Mouse (Mus musculus) forebrain, embryonic 15.5 days (tissue): ENCODE measurements around the gene Ptpn13. TPM values are rescaled to one million over a fixed set of nuclear protein-coding genes. Genes with fewer than 3 reads are reported as not detected.

Source experiments
- ATAC-seq: fragments of 200-750 bp; cut with Nextera tagmentation; replicated peaks from 2 replicates; pipeline ENCODE4 v1.8.0; 2017; ENCODE audit warnings: mild to moderate bottlenecking, moderate TSS enrichment, moderate library complexity
- H3K27ac ChIP-seq: fragments of 300-500 bp; sonication (generic); replicated peaks from 2 replicates; pipeline ENCODE4 v1.5.1; 2015; ENCODE audit warnings: mild to moderate bottlenecking, inconsistent platforms
- H3K27me3 ChIP-seq: fragments of 300-500 bp; sonication (generic); 2 replicates; pipeline ENCODE4 v1.6.1; 2015; ENCODE audit warnings: inconsistent platforms
- H3K36me3 ChIP-seq: fragments of 300-500 bp; sonication (generic); 2 replicates; pipeline ENCODE4 v1.6.1; 2015; ENCODE audit warnings: mild to moderate bottlenecking, inconsistent platforms
- H3K4me1 ChIP-seq: fragments of 300-500 bp; sonication (generic); 2 replicates; pipeline ENCODE4 v1.6.1; 2015; ENCODE audit warnings: inconsistent platforms
- H3K4me2 ChIP-seq: fragments of 300-500 bp; sonication (generic); replicated peaks from 2 replicates; pipeline ENCODE4 v1.6.1; 2015; ENCODE audit warnings: mild to moderate bottlenecking, inconsistent platforms
- H3K4me3 ChIP-seq: fragments of 300-500 bp; sonication (generic); 2 replicates; pipeline ENCODE4 v1.5.1; 2015; ENCODE audit warnings: mild to moderate bottlenecking, inconsistent platforms
- H3K9ac ChIP-seq: fragments of 300-500 bp; sonication (generic); replicated peaks from 2 replicates; pipeline ENCODE4 v1.6.1; 2015; ENCODE audit warnings: mild to moderate bottlenecking, inconsistent platforms
- H3K9me3 ChIP-seq: fragments of 300-500 bp; sonication (generic); 2 replicates; pipeline ENCODE4 v1.6.1; 2016; ENCODE audit warnings: inconsistent platforms
- WGBS: fragments of 180-500 bp; shearing (Covaris S2); methylation state at CpG from one replicate; pipeline ENCODE4 v1.1.7; 2015; ENCODE audit warnings: mixed read lengths; 5-methylcytosine and 5-hydroxymethylcytosine counted together
- polyA plus RNA-seq: library from polyadenylated mRNA; unstranded; fragments of >200 nt; fragmentation: Nextera tagmentation; extraction: Ambion mirVana; gene quantifications from 2 replicates; pipeline ENCODE4 v1.2.1, GENCODE M21; 2015

The Ptpn13 gene
- polyA plus RNA-seq, 1 experiment from 2014 or later, result 4.4 TPM

- Histone ChIP-seq H3K36me3 (no peaks in the 10 kb centered on the region), H3K27me3 (no peaks in the 10 kb centered on the region), H3K4me3 (no peak overlapping the region), H3K9ac (no peak overlapping the region), H3K27ac (no peak overlapping the region), H3K4me1 (no peaks in the 10 kb centered on the region), H3K9me3 (no peaks in the 10 kb centered on the region), H3K4me2 (no peak overlapping the region)
- ATAC-seq, result no peak
- WGBS, result 90% methylated on average over 7 of the region's 7 CpGs
Measured at GRCm38 (mm10) chr5:103612316-103612715, 187.3 kb downstream of the Ptpn13 start.

GRCm38 (mm10) chr5:103614356-103614755 is 189.4 kb downstream of the Ptpn13 start:
- Histone ChIP-seq H3K27ac (no peak overlapping the region), H3K9me3 (no peaks in the 10 kb centered on the region), H3K4me2 (no peak overlapping the region), H3K4me1 (no peaks in the 10 kb centered on the region), H3K36me3 (no peaks in the 10 kb centered on the region), H3K4me3 (no peak overlapping the region), H3K9ac (no peak overlapping the region), H3K27me3 (no peaks in the 10 kb centered on the region)
- no peak for ATAC-seq
- WGBS, result 91% methylated on average over 7 of the region's 7 CpGs

- H3K27me3 ChIP-seq, result no peaks in the 10 kb centered on the region
- WGBS, result 53% methylated on average over 9 of the region's 9 CpGs
- H3K4me3 ChIP-seq, result no peak overlapping the region
- no peak overlapping the region for H3K4me2 ChIP-seq
- H3K27ac ChIP-seq, result no peak overlapping the region
- no peak overlapping the region for H3K9ac ChIP-seq
- ATAC-seq, result no peak
- no peaks in the 10 kb centered on the region for H3K36me3 ChIP-seq
- H3K4me1 ChIP-seq, result no peaks in the 10 kb centered on the region
- H3K9me3 ChIP-seq, result no peaks in the 10 kb centered on the region
Measured at GRCm38 (mm10) chr5:103617191-103617590, 192.2 kb downstream of the Ptpn13 start.

DNA sequence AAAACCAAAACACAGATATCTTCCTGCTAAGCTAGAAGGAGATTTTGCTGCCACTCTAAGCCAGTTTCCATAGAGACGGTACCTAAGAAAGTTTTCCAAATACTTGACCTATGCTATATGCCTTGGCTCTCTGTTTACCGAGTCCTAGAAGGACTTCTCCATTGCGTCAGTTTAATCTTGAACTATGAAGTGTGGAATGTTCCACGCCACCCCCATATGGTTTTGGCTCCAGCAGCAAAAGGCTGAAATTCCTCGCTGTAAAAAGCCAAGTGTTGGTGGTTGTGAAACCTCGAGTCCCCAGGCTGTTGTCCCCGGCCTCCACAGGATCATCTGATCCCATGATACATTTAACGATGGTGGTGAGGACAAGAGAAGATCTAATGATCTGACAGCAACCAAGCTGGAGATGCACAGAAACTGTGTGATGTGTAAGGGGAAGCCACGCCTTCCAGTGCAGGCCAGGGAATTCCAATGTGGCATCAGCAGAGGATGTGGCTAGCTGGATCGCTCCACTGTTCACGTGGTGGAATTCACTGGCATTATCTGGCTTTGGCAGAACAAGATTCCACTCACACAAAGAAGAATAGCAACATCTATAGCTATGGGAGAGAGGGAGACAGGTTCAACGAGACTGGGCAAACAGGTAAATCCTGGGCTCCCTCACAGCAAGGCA is 195.4 kb downstream of the Ptpn13 start:
- no peak overlapping the region for H3K4me3 ChIP-seq
- no peaks in the 10 kb centered on the region for H3K36me3 ChIP-seq
- 0 out of 2 replicates have a peak, but pooled peaks cover 2% of the 10 kb centered on the region for H3K4me1 ChIP-seq
- 79% methylated on average over 12 of the region's 12 CpGs for WGBS
- no peaks in the 10 kb centered on the region for H3K27me3 ChIP-seq
- no peaks in the 10 kb centered on the region for H3K9me3 ChIP-seq
- ATAC-seq, result no peak
- H3K4me2 ChIP-seq, result no peak overlapping the region
- no peak overlapping the region for H3K27ac ChIP-seq
- H3K9ac ChIP-seq, result no peak overlapping the region

- Histone ChIP-seq H3K4me2 (no peak overlapping the region), H3K4me1 (0 out of 2 replicates have a peak, but pooled peaks cover 2% of the 10 kb centered on the region), H3K36me3 (no peaks in the 10 kb centered on the region), H3K9me3 (no peaks in the 10 kb centered on the region), H3K27me3 (no peaks in the 10 kb centered on the region), H3K27ac (no peak overlapping the region), H3K4me3 (no peak overlapping the region), H3K9ac (no peak overlapping the region)
- 58% methylated on average over 5 of the region's 5 CpGs for WGBS
- no peak for ATAC-seq
Measured at GRCm38 (mm10) chr5:103622321-103622720, 197.3 kb downstream of the Ptpn13 start.

DNA sequence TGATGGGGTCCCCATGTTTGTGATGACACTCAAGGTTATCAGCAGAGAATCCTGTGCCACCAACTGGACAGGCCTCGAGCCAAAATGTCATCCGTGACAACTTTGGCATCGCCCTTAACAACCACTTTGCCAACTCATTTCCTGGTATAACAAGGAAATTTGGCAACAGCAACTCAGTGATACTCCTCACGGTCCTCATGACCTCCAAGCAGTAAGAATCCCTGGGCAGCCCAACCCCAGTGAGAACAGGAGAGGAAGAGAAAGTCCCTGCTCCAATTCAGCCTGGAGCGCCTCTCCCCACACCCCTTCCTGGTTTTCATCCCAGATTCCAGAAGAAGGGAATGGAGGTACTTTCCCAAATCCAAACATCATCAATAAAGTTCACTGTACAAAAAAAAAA is 199.8 kb downstream of the Ptpn13 start:
- Histone ChIP-seq H3K27ac (no peak overlapping the region), H3K36me3 (no peaks in the 10 kb centered on the region), H3K4me2 (no peak overlapping the region), H3K4me1 (peaks cover 11% of the 10 kb centered on the region), H3K9me3 (no peaks in the 10 kb centered on the region), H3K9ac (no peak overlapping the region), H3K4me3 (no peak overlapping the region), H3K27me3 (no peaks in the 10 kb centered on the region)
- no peak for ATAC-seq
- WGBS, result 92% methylated on average over 5 of the region's 5 CpGs

GRCm38 (mm10) chr5:103628499-103628898 is 203.5 kb downstream of the Ptpn13 start:
- ATAC-seq, result no peak
- Histone ChIP-seq H3K27ac (no peak overlapping the region), H3K36me3 (no peaks in the 10 kb centered on the region), H3K4me3 (no peak overlapping the region), H3K9ac (no peak overlapping the region), H3K4me2 (no peak overlapping the region), H3K4me1 (peaks cover 15% of the 10 kb centered on the region), H3K27me3 (no peaks in the 10 kb centered on the region), H3K9me3 (no peaks in the 10 kb centered on the region)
- WGBS, result 85% methylated on average over 6 of the region's 6 CpGs

- Histone ChIP-seq H3K36me3 (no peaks in the 10 kb centered on the region), H3K4me1 (peaks cover 13% of the 10 kb centered on the region), H3K27me3 (no peaks in the 10 kb centered on the region), H3K9me3 (no peaks in the 10 kb centered on the region), H3K27ac (peak within 1 kb of the TSS; percentile 41; the same call in 1 of the 2 replicates), H3K4me3 (no peak within 1 kb of the TSS), H3K4me2 (no peak within 1 kb of the TSS), H3K9ac (no peak within 1 kb of the TSS)
- WGBS, result 59% methylated on average over 17 of the region's 17 CpGs
- ATAC-seq, result peak; percentile 60
Measured at GRCm38 (mm10) chr5:103629111-103629764, 204.2 kb downstream of the Ptpn13 start, which contains the start of gene Slc10a6. Gene Slc10a6 (minus strand): TSS chr5:103629403.

GRCm38 (mm10) chr5:103629854-103630580 is 205.0 kb downstream of the Ptpn13 start:
- H3K4me2 ChIP-seq, result no peak overlapping the region
- no peak overlapping the region for H3K9ac ChIP-seq
- ATAC-seq, result no peak
- H3K4me1 ChIP-seq, result peaks cover 13% of the 10 kb centered on the region
- no peaks in the 10 kb centered on the region for H3K36me3 ChIP-seq
- H3K4me3 ChIP-seq, result no peak overlapping the region
- 67% methylated on average over 9 of the region's 9 CpGs for WGBS
- H3K27ac ChIP-seq, result no peak overlapping the region
- no peaks in the 10 kb centered on the region for H3K9me3 ChIP-seq
- no peaks in the 10 kb centered on the region for H3K27me3 ChIP-seq

GRCm38 (mm10) chr5:103637162-103637561 is 212.2 kb downstream of the Ptpn13 start:
- H3K4me1 ChIP-seq, result no peaks in the 10 kb centered on the region
- no peaks in the 10 kb centered on the region for H3K27me3 ChIP-seq
- WGBS, result 89% methylated on average over 2 of the region's 2 CpGs
- H3K4me3 ChIP-seq, result no peak overlapping the region
- no peak overlapping the region for H3K9ac ChIP-seq
- H3K36me3 ChIP-seq, result no peaks in the 10 kb centered on the region
- H3K9me3 ChIP-seq, result no peaks in the 10 kb centered on the region
- H3K27ac ChIP-seq, result no peak overlapping the region
- no peak for ATAC-seq
- H3K4me2 ChIP-seq, result no peak overlapping the region

DNA sequence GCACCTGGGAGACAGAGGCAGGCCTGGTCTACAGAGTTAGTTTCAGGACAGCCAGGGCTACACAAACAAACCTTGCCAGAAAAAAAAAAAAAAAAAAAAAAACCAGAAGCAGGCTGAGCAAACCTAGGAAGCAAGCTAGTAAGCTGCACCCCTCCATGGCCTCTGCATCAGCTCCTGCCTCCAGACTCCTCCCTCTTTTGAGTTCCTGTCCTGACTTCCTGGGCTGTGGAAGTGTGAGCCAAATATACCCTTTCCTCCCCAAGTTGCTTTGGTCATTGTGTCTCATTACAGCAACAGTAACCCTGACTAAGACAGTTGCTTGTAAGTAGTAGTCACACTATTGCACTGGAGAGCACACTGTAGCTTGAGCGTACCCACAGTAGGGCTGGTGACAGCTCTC is 219.2 kb downstream of the Ptpn13 start:
- Histone ChIP-seq H3K9me3 (no peaks in the 10 kb centered on the region), H3K4me3 (no peak overlapping the region), H3K27me3 (no peaks in the 10 kb centered on the region), H3K36me3 (no peaks in the 10 kb centered on the region), H3K4me1 (no peaks in the 10 kb centered on the region), H3K27ac (no peak overlapping the region), H3K4me2 (no peak overlapping the region), H3K9ac (no peak overlapping the region)
- WGBS, result 100% methylated on average over 1 of the region's 1 CpGs
- ATAC-seq, result no peak

DNA sequence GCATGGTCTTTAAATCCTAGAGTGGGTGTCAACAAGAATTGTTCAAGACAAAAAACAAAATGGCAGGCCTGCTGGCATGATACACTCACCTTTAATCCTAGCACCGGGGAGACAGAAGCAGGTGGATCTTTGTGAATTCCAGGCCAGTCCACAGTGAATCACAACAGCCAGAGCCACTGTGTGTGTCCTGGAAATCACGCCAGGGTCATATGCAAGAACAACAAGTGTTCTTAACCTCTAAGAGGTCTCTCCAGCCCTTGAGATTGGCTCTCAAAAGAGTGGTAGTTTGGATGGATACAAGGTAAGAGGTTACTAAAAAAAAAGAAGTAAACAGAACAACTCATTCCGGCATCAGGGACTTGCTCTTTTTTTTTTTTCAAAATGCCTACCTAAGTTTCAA is 222.3 kb downstream of the Ptpn13 start:
- 90% methylated on average over 3 of the region's 3 CpGs for WGBS
- Histone ChIP-seq H3K9ac (no peak overlapping the region), H3K36me3 (no peaks in the 10 kb centered on the region), H3K4me1 (no peaks in the 10 kb centered on the region), H3K27me3 (no peaks in the 10 kb centered on the region), H3K4me2 (no peak overlapping the region), H3K9me3 (no peaks in the 10 kb centered on the region), H3K4me3 (no peak overlapping the region), H3K27ac (no peak overlapping the region)
- ATAC-seq, result no peak
